Mouse (Mus musculus): ENCODE measurements at regions not wholly inside any gene's neighbourhood (a gene's known extent, or its start where the extent isn't known, plus 50 kb on each side); places are given as distances from the start of the nearest gene placed in this dataset.
"Not testable (repeated sequence)": the region's sequence is repeated elsewhere in the genome, so short reads cannot be mapped to it uniquely, and the experiment has no call there.

DNA sequence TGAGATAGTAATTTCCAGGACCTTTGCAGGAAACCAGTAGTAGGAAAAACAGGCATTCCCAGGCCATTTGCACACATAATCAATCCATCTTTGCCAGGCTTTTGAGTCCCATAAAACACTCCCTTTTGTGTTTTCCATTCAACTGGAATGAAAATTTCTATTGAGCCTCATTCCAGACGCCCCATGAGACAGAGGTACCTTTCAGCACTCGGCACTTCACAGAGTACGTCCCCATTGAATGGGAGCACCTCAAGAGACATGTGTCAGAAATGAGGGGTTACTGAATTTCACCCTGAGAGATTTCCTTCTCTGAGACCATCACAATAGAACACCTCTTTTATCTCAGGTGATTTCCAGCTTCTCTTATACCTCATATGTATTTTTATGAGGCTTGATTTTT, 493.5 kb upstream of the Gm9747 start:
- Histone ChIP-seq H3K36me3 (replicated peaks in 1 of 2; ENCODE audit: control insufficient read depth in 1 of 2, insufficient read depth in 1 of 2, low read length in 1 of 2) (no peaks in the 10 kb centered on the region), H3K9me3 (replicated peaks; ENCODE audit: low read length) (no peaks in the 10 kb centered on the region), H3K4me2 (ENCODE audit: insufficient read depth, low read depth, poor library complexity, severe bottlenecking) (no peak overlapping the region), H3K27ac (ENCODE audit: insufficient read depth, low read depth) (no peak overlapping the region), H3K4me3 (replicated peaks in 1 of 3; ENCODE audit: low read depth in 2 of 3, low read length in 2 of 3, poor library complexity in 1 of 3) (no peak overlapping the region), H3K79me2 (replicated peaks; ENCODE audit: control insufficient read depth, extremely low read depth, insufficient read depth, poor library complexity, severe bottlenecking) (no peaks in the 10 kb centered on the region), H3K27me3 (replicated peaks) (no peaks in the 10 kb centered on the region), H3K9ac (ENCODE audit: insufficient read depth, low read depth) (no peak overlapping the region), H3K4me1 (ENCODE audit: control insufficient read depth in 1 of 2, insufficient read depth in 2 of 2) (no peaks in the 10 kb centered on the region)
- no peak for DNase-seq (ENCODE audit: extremely low read depth)
- dilution Hi-C loops (cut with MboI; ENCODE audit: extremely low pct_ligation_motif_present, extremely low pct_unique_long_range_greater_than_20kb, low sequenced_read_pairs) (no loop called here), in situ Hi-C loops (cut with MboI; ENCODE audit: low pct_ligation_motif_present, low pct_unique_long_range_greater_than_20kb, low sequenced_read_pairs) (no loop called here)
- TF ChIP-seq IRF4 (IDR thresholded peaks at IDR 0.05; ENCODE audit: low read depth, low read length) (no peak), ZKSCAN1 (IDR thresholded peaks at IDR 0.05; ENCODE audit: borderline replicate concordance, low read depth, low read length) (no peak), HCFC1 (IDR thresholded peaks at IDR 0.05; ENCODE audit: low read depth, low read length) (no peak), KAT2A (IDR thresholded peaks at IDR 0.05; ENCODE audit: insufficient replicate concordance, low read length) (no peak)

GRCm38 (mm10) chr1:81739981-81740380, 492.9 kb upstream of the Gm9747 start:
- dilution Hi-C loops (cut with MboI; ENCODE audit: extremely low pct_ligation_motif_present, extremely low pct_unique_long_range_greater_than_20kb, low sequenced_read_pairs): no loop called here
- in situ Hi-C loops (cut with MboI; ENCODE audit: low pct_ligation_motif_present, low pct_unique_long_range_greater_than_20kb, low sequenced_read_pairs): no loop called here
- Histone ChIP-seq H3K27me3 (replicated peaks) (no peaks in the 10 kb centered on the region), H3K27ac (ENCODE audit: insufficient read depth, low read depth) (no peak overlapping the region), H3K9ac (ENCODE audit: insufficient read depth, low read depth) (no peak overlapping the region), H3K4me1 (ENCODE audit: control insufficient read depth in 1 of 2, insufficient read depth in 2 of 2) (no peaks in the 10 kb centered on the region), H3K36me3 (replicated peaks in 1 of 2; ENCODE audit: control insufficient read depth in 1 of 2, insufficient read depth in 1 of 2, low read length in 1 of 2) (no peaks in the 10 kb centered on the region), H3K4me2 (ENCODE audit: insufficient read depth, low read depth, poor library complexity, severe bottlenecking) (no peak overlapping the region), H3K9me3 (replicated peaks; ENCODE audit: low read length) (no peaks in the 10 kb centered on the region), H3K79me2 (replicated peaks; ENCODE audit: control insufficient read depth, extremely low read depth, insufficient read depth, poor library complexity, severe bottlenecking) (no peaks in the 10 kb centered on the region), H3K4me3 (replicated peaks in 1 of 3; ENCODE audit: low read depth in 2 of 3, low read length in 2 of 3, poor library complexity in 1 of 3) (no peak overlapping the region)
- DNase-seq (ENCODE audit: extremely low read depth): no peak
- TF ChIP-seq BHLHE40 (IDR thresholded peaks at IDR 0.05; ENCODE audit: low read depth, low read length) (no peak), USF2 (conservative IDR thresholded peaks at IDR 0.05; ENCODE audit: low read depth, low read length) (no peak), POLR2A (IDR thresholded peaks at IDR 0.05; ENCODE audit: low read depth, low read length) (no peak), MYC (IDR thresholded peaks at IDR 0.05; ENCODE audit: low read depth, low read length) (no peak)

- H3K4me2 ChIP-seq (ENCODE audit: insufficient read depth, low read depth, poor library complexity, severe bottlenecking); H3K4me1 ChIP-seq (ENCODE audit: control insufficient read depth in 1 of 2, insufficient read depth in 2 of 2); H3K9me3 ChIP-seq (replicated peaks; ENCODE audit: low read length); in situ Hi-C loops (cut with MboI; ENCODE audit: low pct_ligation_motif_present, low pct_unique_long_range_greater_than_20kb, low sequenced_read_pairs); DNase-seq (ENCODE audit: extremely low read depth); dilution Hi-C loops (cut with MboI; ENCODE audit: extremely low pct_ligation_motif_present, extremely low pct_unique_long_range_greater_than_20kb, low sequenced_read_pairs); H3K4me3 ChIP-seq (replicated peaks in 1 of 3; ENCODE audit: low read depth in 2 of 3, low read length in 2 of 3, poor library complexity in 1 of 3); H3K27ac ChIP-seq (ENCODE audit: insufficient read depth, low read depth); H3K36me3 ChIP-seq (replicated peaks in 1 of 2; ENCODE audit: control insufficient read depth in 1 of 2, insufficient read depth in 1 of 2, low read length in 1 of 2); H3K9ac ChIP-seq (ENCODE audit: insufficient read depth, low read depth); H3K79me2 ChIP-seq (replicated peaks; ENCODE audit: control insufficient read depth, extremely low read depth, insufficient read depth, poor library complexity, severe bottlenecking); H3K27me3 ChIP-seq (replicated peaks): not testable (repeated sequence)
These were observed 491.0 kb upstream of the Gm9747 start for GRCm38 (mm10) chr1:81741882-81742281.

DNA sequence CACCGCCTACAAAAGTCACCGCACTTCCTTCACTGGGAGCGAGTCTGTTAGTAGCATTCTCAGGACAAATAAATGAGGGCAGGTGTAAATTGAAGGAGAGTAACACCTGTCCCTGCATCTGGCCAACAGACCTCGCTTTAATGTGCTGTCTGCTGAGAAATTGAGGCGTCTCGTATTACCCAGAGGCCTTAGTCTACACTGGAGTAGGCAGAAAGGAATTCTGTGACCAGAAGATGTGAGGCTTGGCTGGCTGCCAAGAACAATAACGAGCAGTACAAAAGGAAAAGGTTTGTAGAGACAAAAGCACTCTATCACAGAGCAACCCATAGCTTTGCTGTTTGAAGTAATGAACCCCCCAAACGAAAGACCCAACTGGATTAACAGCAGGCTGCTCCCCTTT, 488.4 kb upstream of the Gm9747 start:
- in situ Hi-C loops (cut with MboI; ENCODE audit: low pct_ligation_motif_present, low pct_unique_long_range_greater_than_20kb, low sequenced_read_pairs): no loop called here
- dilution Hi-C loops (cut with MboI; ENCODE audit: extremely low pct_ligation_motif_present, extremely low pct_unique_long_range_greater_than_20kb, low sequenced_read_pairs): no loop called here

More for the DNA sequence above, 488.4 kb upstream of the Gm9747 start:
- H3K4me3 ChIP-seq (replicated peaks in 1 of 3; ENCODE audit: low read depth in 2 of 3, low read length in 2 of 3, poor library complexity in 1 of 3): no peak overlapping the region
- H3K4me1 ChIP-seq (ENCODE audit: control insufficient read depth in 1 of 2, insufficient read depth in 2 of 2): peaks cover 0 to 4% of the 10 kb centered on the region in 2 experiments; a peak in 1 of 4 replicates
- no peaks in the 10 kb centered on the region for H3K27me3 ChIP-seq (replicated peaks)
- H3K9me3 ChIP-seq (replicated peaks; ENCODE audit: low read length): no peaks in the 10 kb centered on the region
- no peaks in the 10 kb centered on the region for H3K36me3 ChIP-seq (replicated peaks in 1 of 2; ENCODE audit: control insufficient read depth in 1 of 2, insufficient read depth in 1 of 2, low read length in 1 of 2)
- no peak for DNase-seq (ENCODE audit: extremely low read depth)
- no peaks in the 10 kb centered on the region for H3K79me2 ChIP-seq (replicated peaks; ENCODE audit: control insufficient read depth, extremely low read depth, insufficient read depth, poor library complexity, severe bottlenecking)
- H3K4me2 ChIP-seq (ENCODE audit: insufficient read depth, low read depth, poor library complexity, severe bottlenecking): no peak overlapping the region
- H3K27ac ChIP-seq (ENCODE audit: insufficient read depth, low read depth): no peak overlapping the region
- TF ChIP-seq RCOR1 (conservative IDR thresholded peaks at IDR 0.05; ENCODE audit: low read depth, low read length): no peak
- TF ChIP-seq SMC3 (IDR thresholded peaks at IDR 0.05; ENCODE audit: low read depth, low read length): no peak
- no peak for TF ChIP-seq MXI1 (IDR thresholded peaks at IDR 0.05; ENCODE audit: low read depth, low read length)
- TF ChIP-seq PAX5 (IDR thresholded peaks at IDR 0.05; ENCODE audit: low read length): no peak
- TF ChIP-seq NELFE (IDR thresholded peaks at IDR 0.05; ENCODE audit: low read depth, low read length): no peak
- TF ChIP-seq EP300 (IDR thresholded peaks at IDR 0.05; ENCODE audit: low read length): no peak
- TF ChIP-seq POLR2AphosphoS2 (IDR thresholded peaks at IDR 0.05; ENCODE audit: low read depth, low read length): no peak
- TF ChIP-seq TBP (conservative IDR thresholded peaks at IDR 0.05; ENCODE audit: low read depth, low read length): no peak
- no peak for TF ChIP-seq ZMIZ1 (IDR thresholded peaks at IDR 0.05; ENCODE audit: low read depth, low read length)
- no peak for TF ChIP-seq USF1 (IDR thresholded peaks at IDR 0.05; ENCODE audit: low read depth, low read length)
- no peak for TF ChIP-seq CHD1 (IDR thresholded peaks at IDR 0.05; ENCODE audit: low read depth, low read length)
- TF ChIP-seq UBTF (IDR thresholded peaks at IDR 0.05; ENCODE audit: low read depth, low read length): no peak
- no peak overlapping the region for H3K9ac ChIP-seq (ENCODE audit: insufficient read depth, low read depth)

Data from CH12.LX (cell line).